8 mouse cellular contexts compared by ENCODE assay signal in the genomic region with DNA sequence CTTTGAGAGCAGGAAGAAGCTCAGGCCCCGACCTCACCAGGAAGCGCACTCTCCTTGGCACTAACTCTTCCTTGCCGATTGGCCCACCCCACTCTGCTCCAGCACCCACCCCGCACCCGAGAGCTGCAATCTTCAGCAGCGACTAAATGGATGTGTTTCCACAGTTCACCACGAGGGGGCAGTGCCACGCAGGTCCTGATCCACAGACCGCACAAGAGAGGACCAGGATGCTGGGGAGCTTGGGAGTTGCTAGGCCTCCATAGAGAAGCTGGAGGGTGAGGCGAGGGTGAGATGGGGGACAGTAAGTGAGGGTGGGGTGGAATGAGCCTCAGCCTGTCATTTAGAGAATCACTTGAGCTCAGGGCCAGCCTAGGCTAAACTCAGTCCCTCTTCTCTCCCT. TPM values are rescaled to one million over a fixed set of nuclear protein-coding genes. Genes with fewer than 3 reads are reported as not detected.
DNase-seq lines count a peak whose midpoint lies in the region; ATAC-seq and TF ChIP-seq lines count a peak whose summit lies in the region.

No protein-coding gene starts in this region.

- H3K36me3 ChIP-seq in MEL (ENCODE audit: control insufficient read depth in 1 of 2, insufficient read depth in 2 of 2, low read length in 2 of 2): peaks cover 0 to 4% of the 10 kb centered on the region in 2 experiments; a peak in 2 of 4 replicates
- no peaks in the 10 kb centered on the region for H3K36me3 ChIP-seq in hindbrain, embryonic 10.5 days
- H3K36me3 ChIP-seq in lung, postnatal 0 days (ENCODE audit: insufficient read depth, low read length): no peaks in the 10 kb centered on the region

- 5% methylated on average over 10 of the region's 10 CpGs for WGBS in hindbrain, embryonic 10.5 days
- WGBS in lung, postnatal 0 days: 3% methylated on average over 10 of the region's 10 CpGs

- no peaks in the 10 kb centered on the region for H3K9me3 ChIP-seq in MEL (replicated peaks; ENCODE audit: insufficient read depth, low read length)
- no peaks in the 10 kb centered on the region for H3K9me3 ChIP-seq in hindbrain, embryonic 10.5 days
- H3K9me3 ChIP-seq in lung, postnatal 0 days (ENCODE audit: low read length): no peaks in the 10 kb centered on the region

- H3K4me3 ChIP-seq in MEL (ENCODE audit: control insufficient read depth in 1 of 2, insufficient read depth in 1 of 2, low read depth in 2 of 2, low read length in 2 of 2): peak overlapping the region in 1 of 2 experiments; percentile 30; a peak in 2 of 4 replicates
- H3K4me3 ChIP-seq in hindbrain, embryonic 10.5 days: 0 out of 2 replicates have a peak overlapping the region, but pooled peaks have one; percentile 18
- H3K4me3 ChIP-seq in lung, postnatal 0 days (ENCODE audit: low read depth, low read length): no peak overlapping the region

- no peaks in the 10 kb centered on the region for H3K27me3 ChIP-seq in MEL (ENCODE audit: control insufficient read depth in 1 of 2, insufficient read depth in 2 of 2, low read length in 2 of 2)
- peaks cover 7% of the 10 kb centered on the region; the same call in 1 of the 2 replicates for H3K27me3 ChIP-seq in hindbrain, embryonic 10.5 days (ENCODE audit: insufficient read depth, poor library complexity, severe bottlenecking)
- no peaks in the 10 kb centered on the region for H3K27me3 ChIP-seq in lung, postnatal 0 days (replicated peaks; ENCODE audit: insufficient read depth, low read length)

- peak; percentile 70 for ATAC-seq in lung, postnatal 0 days

- DNase-seq in MEL (ENCODE audit: low read depth, low spot score): peak; percentile 86
- peak; percentile 91 for DNase-seq in cerebellum, adult 8-10 months
- DNase-seq in frontal cortex, adult 2 months (ENCODE audit: extremely low spot score in 1 of 2, low spot score in 1 of 2): peak; percentile 79 to 96
- DNase-seq in hindbrain, embryonic 10.5 days (ENCODE audit: low spot score): peak; percentile 89
- DNase-seq in layer of hippocampus, adult 9-10 months (ENCODE audit: low spot score): peak; percentile 86
- DNase-seq in lung, postnatal 0 days (ENCODE audit: low spot score): peak; percentile 88
- DNase-seq in ovary, postnatal 14 days (ENCODE audit: low spot score): peak; percentile 90
- peak; percentile 90 for DNase-seq in thymus, postnatal 14 days

- peak; percentile 92 for TF ChIP-seq RAD21 in MEL (IDR thresholded peaks at IDR 0.05; ENCODE audit: low read depth, low read length)

- no peak overlapping the region for H3K27ac ChIP-seq in MEL (ENCODE audit: control insufficient read depth, low read depth, low read length)
- H3K27ac ChIP-seq in hindbrain, embryonic 10.5 days: peak overlapping the region; percentile 96
- no peak overlapping the region for H3K27ac ChIP-seq in lung, postnatal 0 days (ENCODE audit: low read length)

- H3K9ac ChIP-seq in MEL (ENCODE audit: control insufficient read depth, low read depth, low read length, poor library complexity, severe bottlenecking): peak overlapping the region; percentile 6
- H3K9ac ChIP-seq in lung, postnatal 0 days (replicated peaks; ENCODE audit: low read depth): no peak overlapping the region

- TF ChIP-seq CTCF in MEL (IDR thresholded peaks at IDR 0.05 in 2 of 3, conservative IDR thresholded peaks at IDR 0.05 in 1 of 3; ENCODE audit: control insufficient read depth in 1 of 3, insufficient read depth in 1 of 3, low read depth in 2 of 3, low read length in 3 of 3, poor library complexity in 1 of 3, severe bottlenecking in 1 of 3): peak; percentile 67 to 96 (median 95)
- peak; percentile 98 for TF ChIP-seq CTCF in lung, postnatal 0 days (IDR thresholded peaks at IDR 0.05)

- H3K4me1 ChIP-seq in MEL (ENCODE audit: control insufficient read depth in 1 of 2, insufficient read depth in 2 of 2, low read length in 2 of 2): peaks cover 4 to 16% of the 10 kb centered on the region in 2 experiments; a peak in 3 of 4 replicates
- peaks cover 74% of the 10 kb centered on the region for H3K4me1 ChIP-seq in hindbrain, embryonic 10.5 days (replicated peaks)
- no peaks in the 10 kb centered on the region for H3K4me1 ChIP-seq in lung, postnatal 0 days (ENCODE audit: insufficient read depth, low read depth, low read length)

- H3K4me2 ChIP-seq in lung, postnatal 0 days (replicated peaks; ENCODE audit: low read depth, low read length): peak overlapping the region; percentile 29; the same call in 1 of the 2 replicates

- no peak for TF ChIP-seq POLR2A in MEL (IDR thresholded peaks at IDR 0.05; ENCODE audit: control insufficient read depth in 1 of 2, insufficient read depth in 1 of 2, low read depth in 1 of 2, low read length in 2 of 2, poor library complexity in 1 of 2)

- H3K79me2 ChIP-seq in MEL (ENCODE audit: control insufficient read depth, insufficient read depth, low read length, poor library complexity): no peaks in the 10 kb centered on the region

- TF ChIP-seq EP300 in MEL (IDR thresholded peaks at IDR 0.05; ENCODE audit: low read depth in 1 of 2, low read length in 2 of 2): no peak
- TF ChIP-seq EP300 in lung, postnatal 0 days (IDR thresholded peaks at IDR 0.05): no peak

TF ChIP-seq in MEL, 35 proteins besides CTCF, POLR2A, EP300 and RAD21:
- TF ChIP-seq MAZ (IDR thresholded peaks at IDR 0.05; ENCODE audit: low read depth, low read length) (peak; percentile 73), ZC3H11A (IDR thresholded peaks at IDR 0.05; ENCODE audit: low read depth, low read length) (peak; percentile 92), ZNF384 (IDR thresholded peaks at IDR 0.05; ENCODE audit: low read depth, low read length) (0 out of 2 replicates have a peak, but pooled peaks have one; percentile 10), SIN3A (IDR thresholded peaks at IDR 0.05; ENCODE audit: low read length) (peak; percentile 27; the same call in 1 of the 2 replicates), GATA1 (IDR thresholded peaks at IDR 0.05; ENCODE audit: low read depth, low read length) (no peak), RCOR1 (IDR thresholded peaks at IDR 0.05; ENCODE audit: low read depth, low read length) (no peak), POLR2AphosphoS5 (IDR thresholded peaks at IDR 0.05; ENCODE audit: borderline replicate concordance, low read depth, low read length) (no peak), SMC3 (IDR thresholded peaks at IDR 0.05; ENCODE audit: low read depth, low read length) (peak; percentile 97), POLR2AphosphoS2 (IDR thresholded peaks at IDR 0.05; ENCODE audit: low read length) (no peak)

RNA-seq across cellular contexts. Expression of a gene that starts 11.6 kb away (rescaled TPM):
- total RNA-seq in MEL (2012; rRNA removed): 0.29 and 0.39 TPM in 2 replicates
- polyA plus RNA-seq in MEL (2012; ENCODE audit: insufficient read depth in 1 of 2, insufficient read length in 2 of 2, low read depth in 1 of 2, low replicate concordance in 2 of 2, missing spikeins in 1 of 2): under 1 TPM in 1 of 2 experiments, not detected in 1; 0.77 TPM
- 1.4 and 1.9 TPM in 2 replicates for polyA plus RNA-seq in frontal cortex, adult 2 months (2012; rRNA removed)
- 0.35 and 1.4 TPM in 2 replicates for polyA plus RNA-seq in hindbrain, embryonic 10.5 days (2016; fragmentation: Nextera tagmentation; extraction: Ambion mirVana)
- polyA plus RNA-seq in lung, postnatal 0 days (2015; fragmentation: Nextera tagmentation; extraction: Ambion mirVana): 0.87 and 1.5 TPM in 2 replicates

RNA-seq across cellular contexts. Expression of a gene that starts 14.9 kb away (rescaled TPM):
- 0.27 TPM in 1 of 2 replicates, not detected in the other for total RNA-seq in MEL (2012; rRNA removed)
- under 1 TPM in 1 of 2 experiments, not detected in 1; 0.24 TPM for polyA plus RNA-seq in MEL (2012; ENCODE audit: insufficient read depth in 1 of 2, insufficient read length in 2 of 2, low read depth in 1 of 2, low replicate concordance in 2 of 2, missing spikeins in 1 of 2)
- 6.6 and 7.2 TPM in 2 replicates for polyA plus RNA-seq in frontal cortex, adult 2 months (2012; rRNA removed)
- polyA plus RNA-seq in hindbrain, embryonic 10.5 days (2016; fragmentation: Nextera tagmentation; extraction: Ambion mirVana): 0.19 and 0.42 TPM in 2 replicates
- polyA plus RNA-seq in lung, postnatal 0 days (2015; fragmentation: Nextera tagmentation; extraction: Ambion mirVana): 1.4 and 1.7 TPM in 2 replicates

RNA-seq across cellular contexts. Expression of a gene that starts 35.7 kb away (rescaled TPM):
- 63.1 and 86.1 TPM in 2 replicates for total RNA-seq in MEL (2012; rRNA removed)
- 10 to 100 TPM in 1 of 2 experiments, not detected in 1; 57.8 TPM for polyA plus RNA-seq in MEL (2012; ENCODE audit: insufficient read depth in 1 of 2, insufficient read length in 2 of 2, low read depth in 1 of 2, low replicate concordance in 2 of 2, missing spikeins in 1 of 2)
- 36.6 and 40.7 TPM in 2 replicates for polyA plus RNA-seq in frontal cortex, adult 2 months (2012; rRNA removed)
- polyA plus RNA-seq in hindbrain, embryonic 10.5 days (2016; fragmentation: Nextera tagmentation; extraction: Ambion mirVana): 37.2 and 40.9 TPM in 2 replicates
- polyA plus RNA-seq in lung, postnatal 0 days (2015; fragmentation: Nextera tagmentation; extraction: Ambion mirVana): 96.8 and 106 TPM in 2 replicates
